Mouse (Mus musculus): ENCODE results near the gene Cmya5.

- TF ChIP-seq CTCF (conservative IDR thresholded peaks at IDR 0.05; ENCODE audit: low read length) (no peak), NANOG (IDR thresholded peaks at IDR 0.05; ENCODE audit: borderline replicate concordance, low read length) (no peak), POU5F1 (IDR thresholded peaks at IDR 0.05; ENCODE audit: borderline replicate concordance, low read length) (no peak)
Measured at GRCm38 (mm10) chr13:93128111-93128860, 16.2 kb downstream of the Cmya5 start.
